Mouse (Mus musculus) lung, adult 2 months (tissue): ENCODE data around the gene Nbas.

Experiments used
- CTCF ChIP-seq: fragments of 200-500 bp; IDR thresholded peaks from 2 replicates; pipeline ENCODE4 v1.5.1; 2011; ENCODE audit warnings: mild to moderate bottlenecking, low read length, control low read depth; ENCODE audit not compliant: insufficient read depth
- POLR2A ChIP-seq: fragments of 200-500 bp; IDR thresholded peaks from 2 replicates; pipeline ENCODE4 v1.6.1; 2011; ENCODE audit warnings: low read depth, mild to moderate bottlenecking, control low read depth, low read length, borderline replicate concordance; ENCODE audit errors: extremely low read depth

- TF ChIP-seq CTCF, result no peak
- no peak for TF ChIP-seq POLR2A
Measured at GRCm38 (mm10) chr12:13444653-13445431, 175.9 kb downstream of the Nbas start.
